Mouse (Mus musculus) lung, adult 2 months (tissue): ENCODE data around the gene Smarca2.

Source experiments
- CTCF ChIP-seq: fragments of 200-500 bp; IDR thresholded peaks from 2 replicates; pipeline ENCODE4 v1.5.1; 2011; ENCODE audit warnings: mild to moderate bottlenecking, low read length, control low read depth; ENCODE audit not compliant: insufficient read depth
- POLR2A ChIP-seq: fragments of 200-500 bp; IDR thresholded peaks from 2 replicates; pipeline ENCODE4 v1.6.1; 2011; ENCODE audit warnings: low read depth, mild to moderate bottlenecking, control low read depth, low read length, borderline replicate concordance; ENCODE audit errors: extremely low read depth

GRCm38 (mm10) chr19:26745567-26745966 lies 140.7 kb downstream of the Smarca2 start:
- TF ChIP-seq CTCF (no peak), POLR2A (no peak)
